26 mouse cellular contexts compared by ENCODE assay signal in the genomic region with DNA sequence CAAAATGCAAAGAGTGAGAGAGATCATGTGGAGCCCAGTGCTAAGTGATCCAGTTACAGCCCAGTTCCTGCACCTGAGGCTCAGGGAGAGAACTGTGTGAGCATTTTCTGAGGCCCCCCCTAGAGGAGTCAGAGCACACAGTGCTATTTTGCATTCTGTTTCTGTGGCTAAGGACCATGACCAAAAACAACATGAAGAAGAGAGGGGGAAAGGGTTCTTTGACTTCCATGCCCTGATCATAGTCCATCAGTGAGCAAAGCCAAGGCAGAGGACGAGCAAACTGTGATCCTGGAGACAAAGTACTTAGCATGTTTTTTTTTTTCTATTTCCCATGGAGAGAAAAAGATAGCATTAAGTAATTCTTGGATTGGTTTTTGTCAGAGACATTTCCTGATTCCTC.
DNase-seq lines count a peak whose midpoint lies in the region; ATAC-seq lines count a peak whose summit lies in the region.
"Had no signal": no experiment of that assay in that cellular context is flagged by ENCODE, and none has a peak within 500 bp of the region (broad histone marks: within the 10 kb centered on the region; RNA-seq: fewer than 3 reads in every experiment).

No protein-coding gene starts in this region.

- ATAC-seq in kidney, embryonic 15.5 days (replicated peaks; ENCODE audit: low FRiP score): no peak
- ATAC-seq in kidney, embryonic 14.5 days (ENCODE audit: low FRiP score, low TSS enrichment): no peak
- ATAC-seq: CD4-positive, CD25-positive, alpha-beta regulatory T cell, adult 4 months; forebrain, embryonic 14.5 days; forebrain, postnatal 0 days had no signal

- no peaks in the 10 kb centered on the region for H3K27me3 ChIP-seq in kidney, embryonic 15.5 days
- H3K27me3 ChIP-seq in kidney, embryonic 14.5 days (ENCODE audit: control insufficient read depth, insufficient read depth, low read length): no peaks in the 10 kb centered on the region
- H3K27me3 ChIP-seq: embryonic facial prominence, embryonic 12.5 days; embryonic facial prominence, embryonic 15.5 days; heart, embryonic 13.5 days had no signal

- no peaks in the 10 kb centered on the region for H3K9me3 ChIP-seq in kidney, embryonic 15.5 days (replicated peaks)
- H3K9me3 ChIP-seq in kidney, embryonic 14.5 days (ENCODE audit: control insufficient read depth, low read length): no peaks in the 10 kb centered on the region
- H3K9me3 ChIP-seq: embryonic facial prominence, embryonic 12.5 days; embryonic facial prominence, embryonic 15.5 days; heart, embryonic 10.5 days; heart, embryonic 13.5 days had no signal

- H3K4me3 ChIP-seq in kidney, embryonic 15.5 days (replicated peaks): no peak overlapping the region
- no peak overlapping the region for H3K4me3 ChIP-seq in kidney, embryonic 14.5 days (ENCODE audit: low read length)
- H3K4me3 ChIP-seq: embryonic facial prominence, embryonic 12.5 days; embryonic facial prominence, embryonic 15.5 days; heart, adult 2 months; heart, embryonic 10.5 days; heart, embryonic 13.5 days had no signal

- WGBS in kidney, embryonic 15.5 days: 41% methylated on average over 1 of the region's 1 CpGs
- WGBS in kidney, embryonic 14.5 days: 65% methylated on average over 1 of the region's 1 CpGs

- H3K4me1 ChIP-seq in kidney, embryonic 15.5 days: no peaks in the 10 kb centered on the region
- no peaks in the 10 kb centered on the region for H3K4me1 ChIP-seq in kidney, embryonic 14.5 days (ENCODE audit: control insufficient read depth, insufficient read depth, low read length)
- H3K4me1 ChIP-seq: embryonic facial prominence, embryonic 12.5 days; embryonic facial prominence, embryonic 15.5 days; heart, embryonic 10.5 days had no signal

- H3K36me3 ChIP-seq in kidney, embryonic 15.5 days: no peaks in the 10 kb centered on the region
- H3K36me3 ChIP-seq in kidney, embryonic 14.5 days (ENCODE audit: control insufficient read depth, insufficient read depth, low read length): no peaks in the 10 kb centered on the region
- H3K36me3 ChIP-seq: embryonic facial prominence, embryonic 12.5 days; embryonic facial prominence, embryonic 15.5 days; heart, embryonic 10.5 days; heart, embryonic 13.5 days had no signal

- no peak overlapping the region for H3K4me2 ChIP-seq in kidney, embryonic 15.5 days
- H3K4me2 ChIP-seq in kidney, embryonic 14.5 days (replicated peaks; ENCODE audit: low read depth, low read length): no peak overlapping the region
- H3K4me2 ChIP-seq: embryonic facial prominence, embryonic 12.5 days; embryonic facial prominence, embryonic 15.5 days; heart, embryonic 13.5 days; hindbrain, embryonic 14.5 days had no signal

- no peak overlapping the region for H3K27ac ChIP-seq in kidney, embryonic 15.5 days
- no peak overlapping the region for H3K27ac ChIP-seq in kidney, embryonic 14.5 days (ENCODE audit: low read depth, low read length)
- H3K27ac ChIP-seq: embryonic facial prominence, embryonic 12.5 days; embryonic facial prominence, embryonic 15.5 days; heart, adult 2 months; heart, embryonic 10.5 days; heart, embryonic 13.5 days; hindbrain, embryonic 14.5 days had no signal

- DNase-seq in kidney, adult 18-20 months: peak; percentile 42
- DNase-seq in kidney, adult 9 months: peak; percentile 87
- peak; percentile 43 for DNase-seq in kidney, postnatal 14 days
- DNase-seq in kidney, postnatal 25 days: peak; percentile 39 to 75
- no peak for DNase-seq in layer of hippocampus, adult 9-11 months
- DNase-seq: adrenal gland, adult 2 months; adrenal gland, postnatal 14 days; cerebellum, adult 11 months; cerebellum, adult 2 months; cerebellum, adult 9-11 months; cerebellum, postnatal 25 days; forebrain, postnatal 0 days; gastrocnemius, postnatal 10 days; gastrocnemius, postnatal 36 days; heart, adult 2 months; heart, postnatal 14 days; heart, postnatal 4 days had no signal

- H3K9ac ChIP-seq in kidney, embryonic 15.5 days: no peak overlapping the region
- H3K9ac ChIP-seq in kidney, embryonic 14.5 days (ENCODE audit: low read depth, low read length): no peak overlapping the region
- H3K9ac ChIP-seq: embryonic facial prominence, embryonic 12.5 days; embryonic facial prominence, embryonic 15.5 days; forebrain, postnatal 0 days; heart, embryonic 13.5 days; hindbrain, embryonic 14.5 days had no signal
